Mouse (Mus musculus) C2C12 (cell line): ENCODE results near the gene Cdk13. TPM values are rescaled to one million over a fixed set of nuclear protein-coding genes. Genes with fewer than 3 reads are reported as not detected.

ENCODE experiments used
- H3K27me3 ChIP-seq: one replicate; pipeline ENCODE4 v1.6.1; 2011; ENCODE audit not compliant: control insufficient read depth, insufficient read depth, insufficient read length
- H3K36me3 ChIP-seq: one replicate; pipeline ENCODE4 v1.6.1; 2011; ENCODE audit not compliant: control insufficient read depth, insufficient read depth
- H3K4me3 ChIP-seq: one replicate; pipeline ENCODE4 v1.5.1; 2011; ENCODE audit warnings: mild to moderate bottlenecking, control low read depth; ENCODE audit not compliant: poor library complexity, insufficient read depth, severe bottlenecking
- H3K79me2 ChIP-seq: one replicate; pipeline ENCODE4 v1.6.1; 2011; ENCODE audit not compliant: control insufficient read depth, insufficient read depth
- H3K79me3 ChIP-seq: one replicate; pipeline ENCODE4 v1.6.1; 2011; ENCODE audit warnings: low read depth, control low read depth
- H3ac ChIP-seq: one replicate; pipeline ENCODE3; 2011; ENCODE audit warnings: low read depth; ENCODE audit not compliant: control insufficient read depth, insufficient read length
- CEBPB ChIP-seq: IDR thresholded peaks from one replicate; pipeline ENCODE4 v1.6.1; 2011; ENCODE audit warnings: low read depth, mild to moderate bottlenecking, control low read depth, moderate library complexity
- CTCF ChIP-seq: IDR thresholded peaks from one replicate; pipeline ENCODE4 v1.5.1; 2011; ENCODE audit not compliant: control insufficient read depth, insufficient read depth, insufficient read length
- FOSL1 ChIP-seq: IDR thresholded peaks from one replicate; pipeline ENCODE4 v1.8.0; 2011; ENCODE audit warnings: mild to moderate bottlenecking, low read length; ENCODE audit not compliant: poor library complexity, insufficient read depth, severe bottlenecking
- MAX ChIP-seq: IDR thresholded peaks from one replicate; pipeline ENCODE4 v1.6.1; 2011; ENCODE audit warnings: mild to moderate bottlenecking, control low read depth
- MYOD1 ChIP-seq: IDR thresholded peaks from one replicate; pipeline ENCODE4 v1.6.1; 2011; ENCODE audit warnings: low read depth; ENCODE audit not compliant: control insufficient read depth, insufficient read length
- MYOG ChIP-seq: IDR thresholded peaks from one replicate; pipeline ENCODE4 v1.6.1; 2011; ENCODE audit not compliant: control insufficient read depth, insufficient read length; ENCODE audit errors: extremely low read depth
- USF1 ChIP-seq: IDR thresholded peaks from one replicate; pipeline ENCODE4 v1.6.1; 2011; ENCODE audit warnings: low read depth, mild to moderate bottlenecking, control low read depth, moderate library complexity
- polyA plus RNA-seq: library from polyadenylated mRNA; unstranded; fragments of >200 nt; fragmentation: generic; extraction: Trizol; gene quantifications from one replicate; pipeline ENCODE4 v1.2.1, GENCODE M21; 2012; ENCODE audit warnings: missing spikeins

Cdk13 gene
- polyA plus RNA-seq, 1 experiment, result 15.9 TPM

DNA sequence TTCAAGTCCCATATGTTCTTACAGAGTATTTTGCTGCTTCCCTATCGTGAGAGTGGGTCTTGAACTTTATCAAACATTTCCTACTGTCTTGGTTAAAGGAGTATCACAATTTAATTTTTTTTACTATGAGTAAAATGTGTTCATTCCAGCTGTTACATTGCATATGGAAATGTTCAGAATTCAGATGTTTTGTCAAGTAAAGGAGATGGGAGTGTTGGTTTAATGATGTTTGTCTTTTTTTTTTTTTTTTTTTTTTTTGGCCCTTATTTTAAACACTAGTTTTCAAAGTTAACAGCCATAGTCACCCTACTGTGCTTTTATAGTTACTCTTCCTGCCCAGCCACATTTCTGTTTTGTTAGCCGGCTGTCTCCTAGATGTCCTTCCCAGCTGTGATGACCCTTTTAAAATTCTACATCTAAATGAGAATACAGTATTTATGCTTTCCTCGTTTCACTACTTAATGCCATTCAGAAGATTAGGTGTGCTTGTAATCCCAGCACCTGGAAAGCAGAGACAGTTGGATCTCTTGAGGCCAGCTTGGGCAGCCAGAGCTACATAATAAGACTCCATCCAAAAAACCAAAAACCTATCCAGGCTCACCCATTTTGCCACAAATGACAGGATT, 104.7 kb downstream of the Cdk13 start:
- H3K79me3 ChIP-seq, result peaks cover 52% of the 10 kb centered on the region
- no peaks in the 10 kb centered on the region for H3K27me3 ChIP-seq
- no peak for TF ChIP-seq MAX
- TF ChIP-seq USF1, result no peak
- TF ChIP-seq MYOG, result no peak
- no peak for TF ChIP-seq FOSL1
- TF ChIP-seq MYOD1, result no peak
- peaks cover 12% of the 10 kb centered on the region for H3K36me3 ChIP-seq
- H3K79me2 ChIP-seq, result peaks cover 84% of the 10 kb centered on the region
- H3K4me3 ChIP-seq, result no peak overlapping the region
- no peak overlapping the region for H3ac ChIP-seq

DNA sequence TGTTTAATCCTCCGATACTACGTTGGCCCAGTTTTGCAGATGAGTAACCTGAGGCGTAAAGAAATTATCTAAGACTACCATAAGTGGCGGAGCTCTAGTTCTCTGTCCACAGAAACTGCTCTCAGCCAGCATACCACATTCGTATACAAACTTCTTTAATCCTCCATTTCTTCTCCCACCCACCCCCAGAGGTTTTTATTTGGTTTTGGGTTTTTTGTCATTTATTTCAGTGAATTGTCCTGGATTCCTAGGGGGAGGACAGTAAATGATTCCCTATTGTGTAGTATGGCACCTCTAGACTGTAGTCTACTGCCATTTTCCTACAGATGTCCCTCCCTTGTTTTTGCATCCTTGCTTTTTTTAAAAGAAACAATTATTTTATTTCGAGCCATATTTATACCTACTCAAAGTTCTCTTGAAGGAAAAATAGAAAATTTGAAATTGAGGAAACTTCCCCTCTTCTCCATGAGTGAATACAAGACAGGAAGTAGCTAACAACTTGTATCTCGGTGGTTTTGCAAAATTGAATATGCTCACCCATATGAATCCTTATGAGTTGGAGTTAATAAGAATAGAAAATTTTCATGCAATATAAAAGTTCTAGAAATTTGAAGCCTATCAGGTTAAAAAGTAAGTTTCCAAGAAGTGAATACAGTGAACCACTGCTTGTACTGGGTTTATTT, 108.9 kb downstream of the Cdk13 start:
- peak overlapping the region; percentile 69 for H3K4me3 ChIP-seq
- H3ac ChIP-seq, result peak overlapping the region; percentile 89

GRCm38 (mm10) chr13:17694911-17695699, 109.8 kb downstream of the Cdk13 start, which contains the start of the genes Mplkip and Sugct:
Mplkip (plus strand) TSS chr13:17695192.
Sugct (minus strand) TSS chr13:17695553.
- Histone ChIP-seq H3K79me2 (peaks cover 50% of the 10 kb centered on the region), H3K79me3 (peaks cover 39% of the 10 kb centered on the region), H3K36me3 (peaks cover 12% of the 10 kb centered on the region), H3K4me3 (peak within 1 kb of the TSS; percentile 69), H3ac (peak within 1 kb of the TSS; percentile 89), H3K27me3 (no peaks in the 10 kb centered on the region)
- TF ChIP-seq CTCF, result no peak
- no peak for TF ChIP-seq MYOD1
- TF ChIP-seq FOSL1, result no peak
- no peak for TF ChIP-seq MYOG
- no peak for TF ChIP-seq USF1
- TF ChIP-seq CEBPB, result no peak
- no peak for TF ChIP-seq MAX

More for the DNA sequence above, 108.9 kb downstream of the Cdk13 start:
- Histone ChIP-seq H3K79me2 (peaks cover 59% of the 10 kb centered on the region), H3K36me3 (peaks cover 12% of the 10 kb centered on the region), H3K27me3 (no peaks in the 10 kb centered on the region), H3K79me3 (peaks cover 42% of the 10 kb centered on the region)
- TF ChIP-seq CTCF (no peak), CEBPB (no peak), MYOG (no peak), USF1 (no peak), MAX (no peak), FOSL1 (no peak), MYOD1 (no peak)

GRCm38 (mm10) chr13:17694414-17694813, 110.5 kb downstream of the Cdk13 start:
- no peaks in the 10 kb centered on the region for H3K27me3 ChIP-seq
- peaks cover 12% of the 10 kb centered on the region for H3K36me3 ChIP-seq
- H3K79me2 ChIP-seq, result peaks cover 43% of the 10 kb centered on the region
- peak overlapping the region; percentile 54 for H3K4me3 ChIP-seq
- TF ChIP-seq MYOG, result no peak
- TF ChIP-seq CTCF, result no peak
- TF ChIP-seq USF1, result no peak
- no peak for TF ChIP-seq MAX
- TF ChIP-seq CEBPB, result no peak
- H3ac ChIP-seq, result peak overlapping the region; percentile 79
- H3K79me3 ChIP-seq, result peaks cover 36% of the 10 kb centered on the region

DNA sequence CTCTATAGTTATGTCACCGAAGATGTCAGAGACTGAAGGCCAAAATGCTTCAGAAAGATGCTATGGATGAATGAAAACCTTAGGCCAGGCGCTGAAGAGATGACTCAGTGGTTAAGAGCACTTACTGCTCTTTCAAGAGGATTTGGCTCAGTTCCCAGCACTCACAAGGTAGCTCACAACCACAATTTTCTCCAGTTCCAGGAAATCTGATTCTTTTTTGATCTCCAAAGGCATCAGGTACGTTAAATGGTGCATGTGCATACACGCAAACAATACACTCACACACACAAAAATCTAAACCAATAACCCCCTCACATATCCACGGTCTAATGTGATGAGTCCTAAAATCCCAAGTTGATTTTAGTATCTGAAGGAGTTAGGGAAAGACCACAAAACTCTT, 111.1 kb downstream of the Cdk13 start:
- Histone ChIP-seq H3K4me3 (peak overlapping the region; percentile 54), H3K79me2 (peaks cover 37% of the 10 kb centered on the region), H3K36me3 (peaks cover 12% of the 10 kb centered on the region), H3K27me3 (no peaks in the 10 kb centered on the region), H3ac (no peak overlapping the region), H3K79me3 (peaks cover 30% of the 10 kb centered on the region)
- TF ChIP-seq MAX (no peak), MYOD1 (no peak), CTCF (no peak), MYOG (no peak), USF1 (no peak), FOSL1 (no peak), CEBPB (no peak)

- TF ChIP-seq FOSL1 (no peak), USF1 (no peak), CTCF (no peak), MYOG (no peak), CEBPB (no peak), MYOD1 (no peak), MAX (no peak)
- H3K79me3 ChIP-seq, result peaks cover 9% of the 10 kb centered on the region
These were observed 113.5 kb downstream of the Cdk13 start for GRCm38 (mm10) chr13:17691436-17691835.

More at GRCm38 (mm10) chr13:17691436-17691835, 113.5 kb downstream of the Cdk13 start:
- no peaks in the 10 kb centered on the region for H3K27me3 ChIP-seq
- H3K79me2 ChIP-seq, result peaks cover 13% of the 10 kb centered on the region
- no peak overlapping the region for H3K4me3 ChIP-seq
- no peaks in the 10 kb centered on the region for H3K36me3 ChIP-seq
- no peak overlapping the region for H3ac ChIP-seq
